8 mouse cellular contexts compared by ENCODE assay signal in the genomic region with DNA sequence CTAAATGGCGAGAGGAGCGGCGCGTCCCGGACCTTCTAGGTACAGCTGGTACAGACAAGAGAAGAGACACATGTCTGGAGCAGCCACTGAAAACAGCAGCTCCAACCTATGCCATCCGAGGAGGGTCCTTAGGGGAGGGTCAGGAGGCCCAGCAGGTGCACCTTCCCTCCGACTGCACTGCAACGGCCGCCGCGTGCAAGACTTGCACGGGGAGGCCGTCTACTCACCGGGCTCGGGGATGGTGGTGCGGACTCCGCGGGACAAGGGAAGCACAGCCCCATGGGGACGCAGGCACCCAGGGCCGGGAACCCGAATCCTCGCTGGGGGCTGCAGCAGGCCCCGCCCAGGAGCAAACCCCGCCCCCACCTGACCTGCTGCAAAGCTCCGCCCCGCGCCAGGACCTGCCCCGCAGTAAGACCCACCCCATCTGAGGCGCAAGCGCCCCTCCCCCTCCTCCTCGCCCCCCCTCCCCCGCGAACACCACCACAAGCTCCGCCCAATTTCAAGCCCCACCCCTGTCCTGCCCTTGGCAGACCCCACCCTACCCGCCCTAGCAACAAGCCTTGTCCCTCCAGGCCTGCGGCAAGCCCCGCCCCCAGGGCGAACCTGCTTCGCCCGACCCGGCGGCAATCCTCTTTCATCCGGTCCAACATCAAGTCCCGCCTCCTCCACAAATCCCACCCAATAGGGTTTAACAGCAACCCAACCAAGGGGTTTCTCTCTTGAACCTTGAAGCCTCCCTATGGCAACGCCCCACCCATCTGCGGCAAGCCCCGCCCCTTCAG. TPM values are rescaled to one million over a fixed set of nuclear protein-coding genes. Genes with fewer than 3 reads are reported as not detected.
DNase-seq lines count a peak whose midpoint lies in the region; ATAC-seq and TF ChIP-seq lines count a peak whose summit lies in the region.

A gene (minus strand): TSS at position 508 of the 785 bp plus-strand sequence.

- peak within 1 kb of the TSS; percentile 73 for H3K4me3 ChIP-seq in hindbrain, embryonic 10.5 days
- H3K4me3 ChIP-seq in lung, embryonic 15.5 days: peak within 1 kb of the TSS; percentile 57
- peak within 1 kb of the TSS; percentile 77 for H3K4me3 ChIP-seq in olfactory bulb, adult 2 months (ENCODE audit: insufficient read depth, low read depth, low read length)

- peak within 1 kb of the TSS; percentile 50 for H3K9ac ChIP-seq in lung, embryonic 15.5 days

- H3K36me3 ChIP-seq in hindbrain, embryonic 10.5 days: no peaks in the 10 kb centered on the region
- no peaks in the 10 kb centered on the region for H3K36me3 ChIP-seq in lung, embryonic 15.5 days

- TF ChIP-seq POLR2A in olfactory bulb, adult 2 months (IDR thresholded peaks at IDR 0.05; ENCODE audit: insufficient read depth, low read depth, low read length): peak; percentile 18; the same call in 1 of the 2 replicates

- H3K27me3 ChIP-seq in hindbrain, embryonic 10.5 days (ENCODE audit: insufficient read depth, poor library complexity, severe bottlenecking): peaks cover 18% of the 10 kb centered on the region; the same call in 1 of the 2 replicates
- H3K27me3 ChIP-seq in lung, embryonic 15.5 days: no peaks in the 10 kb centered on the region

- H3K4me2 ChIP-seq in lung, embryonic 15.5 days: peak within 1 kb of the TSS; percentile 81

- no peaks in the 10 kb centered on the region for H3K9me3 ChIP-seq in hindbrain, embryonic 10.5 days
- H3K9me3 ChIP-seq in lung, embryonic 15.5 days: no peaks in the 10 kb centered on the region

- ATAC-seq in lung, embryonic 15.5 days (ENCODE audit: borderline replicate concordance, extremely low read depth, low FRiP score, low TSS enrichment): peak; percentile 95

- under 1% methylated on average over 45 of the region's 47 CpGs for WGBS in hindbrain, embryonic 10.5 days
- under 1% methylated on average over 29 of the region's 47 CpGs for WGBS in lung, embryonic 15.5 days
- WGBS in olfactory bulb, adult 2 months: under 1% methylated on average over 33 of the region's 47 CpGs

- peaks cover 9% of the 10 kb centered on the region; the same call in 1 of the 2 replicates for H3K4me1 ChIP-seq in hindbrain, embryonic 10.5 days (replicated peaks)
- H3K4me1 ChIP-seq in lung, embryonic 15.5 days: 0 out of 2 replicates have a peak, but pooled peaks cover 3% of the 10 kb centered on the region
- H3K4me1 ChIP-seq in olfactory bulb, adult 2 months (ENCODE audit: control insufficient read depth, insufficient read depth, low read length): peaks cover 3% of the 10 kb centered on the region; the same call in 1 of the 2 replicates

- DNase-seq in Muller cell, postnatal 12 days (ENCODE audit: inconsistent ontology term): peak; percentile 98
- peak; percentile 96 to 98 for DNase-seq in cerebellum, postnatal 10 days
- DNase-seq in frontal cortex, adult 2 months (ENCODE audit: extremely low spot score in 1 of 2, low spot score in 1 of 2): peak; percentile 95 to 97
- peak; percentile 91 for DNase-seq in hindbrain, embryonic 10.5 days (ENCODE audit: low spot score)
- peak; percentile 87 for DNase-seq in layer of hippocampus, adult 9-10 months (ENCODE audit: low spot score)
- peak; percentile 37 to 60 for DNase-seq in thymus, adult 18-20 months

- peak within 1 kb of the TSS; percentile 83 for H3K27ac ChIP-seq in hindbrain, embryonic 10.5 days
- H3K27ac ChIP-seq in lung, embryonic 15.5 days: peak within 1 kb of the TSS; percentile 66
- peak within 1 kb of the TSS; percentile 39 for H3K27ac ChIP-seq in olfactory bulb, adult 2 months (ENCODE audit: insufficient read depth, low read depth, low read length)

- TF ChIP-seq CTCF in olfactory bulb, adult 2 months (IDR thresholded peaks at IDR 0.05; ENCODE audit: insufficient read depth, low read depth, low read length): no peak

RNA-seq across cellular contexts. Expression of the gene that starts here (rescaled TPM):
- polyA plus RNA-seq in frontal cortex, adult 2 months (2012; rRNA removed): 39.0 and 40.0 TPM in 2 replicates
- polyA plus RNA-seq in hindbrain, embryonic 10.5 days (2016; fragmentation: Nextera tagmentation; extraction: Ambion mirVana): 12.0 and 12.3 TPM in 2 replicates
- polyA plus RNA-seq in lung, embryonic 15.5 days (2015; fragmentation: Nextera tagmentation; extraction: Ambion mirVana): 6.6 and 7.1 TPM in 2 replicates
- polyA plus RNA-seq in olfactory bulb, adult 2 months (2012; ENCODE audit: insufficient read depth, insufficient read length, low replicate concordance, missing spikeins): not detected in 2 replicates

Comparison
In these comparisons a context has a peak if more than half of its experiments do, and no peak if none do; other contexts are left out.
1. Peak in every context shown above with its lines: DNase-seq, ATAC-seq, H3K4me3 ChIP-seq and H3K27ac ChIP-seq.